Mouse (Mus musculus): Measurements from ENCODE around the gene Klk7.

- TF ChIP-seq CTCF (IDR thresholded peaks at IDR 0.05; ENCODE audit: low read depth) (no peak), EP300 (IDR thresholded peaks at IDR 0.05; ENCODE audit: low read depth) (no peak)
Observed at GRCm38 (mm10) chr7:43799876-43800275, 11.2 kb upstream of the Klk7 start.

All from heart, postnatal 0 days (tissue).